Mouse (Mus musculus) heart, adult 2 months (tissue): ENCODE measurements around the gene Hepacam.

Source experiments
- CTCF ChIP-seq: fragments of 200-600 bp; IDR thresholded peaks from 2 replicates; pipeline ENCODE4 v1.8.1; 2022; ENCODE audit warnings: antibody characterized with exemption, mild to moderate bottlenecking, moderate library complexity
- EP300 ChIP-seq: fragments of 200-500 bp; IDR thresholded peaks from 2 replicates; pipeline ENCODE4 v1.6.1; 2011; ENCODE audit warnings: low read depth, low read length, control low read depth; ENCODE audit not compliant: insufficient read depth
- POLR2A ChIP-seq: fragments of 200-500 bp; IDR thresholded peaks from 2 replicates; pipeline ENCODE4 v1.6.1; 2011; ENCODE audit warnings: mild to moderate bottlenecking, low read depth, low read length, control low read depth; ENCODE audit not compliant: insufficient read depth

GRCm38 (mm10) chr9:37420676-37421075 is 53.5 kb downstream of the Hepacam start:
- TF ChIP-seq CTCF = peak; percentile 76
- no peak for TF ChIP-seq POLR2A
- TF ChIP-seq EP300 = no peak
